Mouse (Mus musculus) cortical plate, adult 2 months (tissue): ENCODE results near the gene Ssb. TPM values are rescaled to one million over a fixed set of nuclear protein-coding genes. Genes with fewer than 3 reads are reported as not detected.
"Not testable (repeated sequence)": the region's sequence is repeated elsewhere in the genome, so short reads cannot be mapped to it uniquely, and the experiment has no call there.

Source experiments
- H3K27ac ChIP-seq: fragments of 200-500 bp; 2 replicates; pipeline ENCODE4 v1.5.1; 2012; ENCODE audit warnings: low read length, control low read depth, inconsistent platforms; ENCODE audit not compliant: insufficient read depth
- H3K4me1 ChIP-seq: fragments of 200-500 bp; 2 replicates; pipeline ENCODE4 v1.6.1; 2011; ENCODE audit warnings: low read length; ENCODE audit not compliant: control insufficient read depth, insufficient read depth
- H3K4me3 ChIP-seq: fragments of 200-500 bp; 2 replicates; pipeline ENCODE4 v1.5.1; 2011; ENCODE audit warnings: mild to moderate bottlenecking, low read length, control low read depth; ENCODE audit not compliant: insufficient read depth
- CTCF ChIP-seq: fragments of 200-500 bp; IDR thresholded peaks from 2 replicates; pipeline ENCODE4 v1.5.1; 2011; ENCODE audit warnings: mild to moderate bottlenecking, control low read depth, low read length; ENCODE audit not compliant: insufficient read depth; ENCODE audit errors: extremely low read depth
- POLR2A ChIP-seq: fragments of 200-500 bp; IDR thresholded peaks from 2 replicates; pipeline ENCODE4 v1.6.1; 2011; ENCODE audit warnings: mild to moderate bottlenecking, low read length, control low read depth; ENCODE audit not compliant: insufficient read depth; ENCODE audit errors: extremely low read depth
- polyA plus RNA-seq: library from polyadenylated mRNA; depleted of rRNA; stranded (reverse); fragments of >200 nt; gene quantifications from 2 replicates; pipeline ENCODE4 v1.2.3, GENCODE M21; 2012; rRNA removed

The Ssb gene
- polyA plus RNA-seq, 1 experiment, result 80.3 TPM

GRCm38 (mm10) chr2:69895502-69896223 lies 34.3 kb downstream of the Ssb start:
- Histone ChIP-seq H3K27ac (no peak overlapping the region), H3K4me1 (no peaks in the 10 kb centered on the region; the same call in 1 of the 2 replicates), H3K4me3 (no peak overlapping the region)
- TF ChIP-seq POLR2A (no peak), CTCF (no peak)

DNA sequence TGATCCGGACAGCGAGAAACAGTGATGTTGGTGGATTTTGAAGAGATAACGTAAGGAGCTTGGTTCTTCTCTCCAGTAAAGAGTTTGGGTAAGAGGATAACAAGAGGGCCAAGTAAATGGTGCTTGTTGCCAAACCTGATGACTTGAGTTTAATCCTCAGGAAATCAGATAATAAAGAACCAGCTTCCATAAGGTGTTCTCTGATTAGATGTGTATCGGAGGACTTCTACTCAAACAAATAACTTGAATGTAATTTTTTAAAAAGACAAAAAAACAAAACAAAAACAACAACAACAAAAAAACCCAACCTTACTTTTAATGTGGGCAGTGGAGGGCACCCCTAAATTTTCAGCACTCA lies 34.8 kb downstream of the Ssb start:
- TF ChIP-seq POLR2A (no peak), CTCF (no peak)
- no peaks in the 10 kb centered on the region; the same call in 1 of the 2 replicates for H3K4me1 ChIP-seq
- H3K4me3 ChIP-seq, result no peak overlapping the region
- H3K27ac ChIP-seq, result no peak overlapping the region

DNA sequence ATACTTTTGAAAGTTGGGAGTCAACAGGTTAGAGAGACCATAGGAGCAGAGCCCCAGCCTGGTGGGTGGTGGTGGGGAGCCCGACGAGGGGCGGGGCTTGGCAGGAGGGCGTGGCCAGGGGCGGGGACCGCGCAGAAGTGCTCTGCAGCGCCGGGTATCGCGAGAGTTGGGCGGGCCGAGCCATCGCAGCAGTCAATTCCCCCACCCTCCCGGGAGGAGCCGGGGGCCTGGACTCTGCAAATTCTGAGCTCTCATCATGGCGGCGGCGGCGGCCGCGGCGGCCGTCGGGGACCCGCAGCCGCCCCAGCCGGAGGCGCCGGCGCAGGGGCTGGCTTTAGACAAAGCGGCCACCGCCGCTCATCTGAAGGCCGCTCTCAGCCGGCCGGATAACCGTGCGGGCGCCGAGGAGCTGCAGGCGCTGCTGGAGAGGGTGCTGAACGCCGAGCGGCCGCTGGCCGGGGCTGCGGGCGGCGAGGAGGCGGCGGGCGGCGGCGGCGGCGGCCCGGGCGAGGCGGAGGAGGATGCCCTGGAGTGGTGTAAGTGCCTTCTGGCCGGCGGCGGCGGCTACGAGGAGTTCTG lies 35.8 kb downstream of the Ssb start, which contains the start of gene Ubr3:
TSS of gene Ubr3 (plus strand) at position 208 of the 579 bp plus-strand sequence.
- Histone ChIP-seq H3K4me3 (peak within 1 kb of the TSS; percentile 97), H3K27ac (peak within 1 kb of the TSS; percentile 94), H3K4me1 (no peaks in the 10 kb centered on the region; the same call in 1 of the 2 replicates)
- TF ChIP-seq POLR2A (peak; percentile 71; the same call in 1 of the 2 replicates), CTCF (no peak)

- Histone ChIP-seq H3K27ac (peak overlapping the region; percentile 94), H3K4me3 (peak overlapping the region; percentile 97), H3K4me1 (no peaks in the 10 kb centered on the region; the same call in 1 of the 2 replicates)
- TF ChIP-seq CTCF (no peak), POLR2A (peak; percentile 28; the same call in 1 of the 2 replicates)
These were observed 36.5 kb downstream of the Ssb start for GRCm38 (mm10) chr2:69897618-69898575.

DNA sequence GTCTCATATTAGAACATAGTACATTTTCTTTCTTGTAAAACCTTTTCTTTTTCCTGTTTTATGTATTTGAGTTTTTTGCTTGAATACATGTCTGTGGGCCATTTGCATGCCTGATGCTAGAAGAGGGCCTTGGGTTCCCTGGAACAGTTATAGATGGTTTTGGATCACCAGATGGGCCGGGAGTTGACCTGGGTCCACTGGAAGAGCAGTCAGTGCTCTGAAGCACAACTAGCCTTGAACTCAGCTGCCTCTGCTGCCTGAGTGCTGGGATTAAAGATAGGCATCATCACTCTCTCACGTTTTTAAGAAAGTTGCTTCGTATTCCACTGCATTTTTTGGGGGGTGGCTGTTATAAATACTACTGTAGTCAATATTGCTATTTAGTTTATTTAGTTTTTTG lies 42.2 kb downstream of the Ssb start:
- no peaks in the 10 kb centered on the region; the same call in 1 of the 2 replicates for H3K4me1 ChIP-seq

DNA sequence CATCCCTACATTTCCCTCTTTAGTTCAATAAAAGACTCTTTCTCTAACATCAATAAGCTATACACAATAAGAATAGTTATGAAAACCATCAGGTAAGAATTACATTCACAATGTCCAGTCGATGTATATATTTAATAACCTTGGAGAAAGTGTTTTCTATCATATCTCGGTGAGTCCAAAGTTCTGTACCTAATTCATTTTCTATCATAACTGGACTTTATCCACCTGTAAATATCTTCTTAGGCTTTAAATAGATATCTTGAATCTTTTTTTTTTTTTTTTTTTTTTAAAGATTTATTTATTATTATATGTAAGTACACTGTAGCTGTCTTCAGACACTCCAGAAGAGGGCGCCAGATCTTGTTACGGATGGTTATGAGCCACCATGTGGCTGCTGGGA lies 46.0 kb downstream of the Ssb start:
- not testable (repeated sequence) for H3K4me1 ChIP-seq, H3K27ac ChIP-seq, H3K4me3 ChIP-seq

More for the DNA sequence above, 42.2 kb downstream of the Ssb start:
- Histone ChIP-seq H3K27ac (no peak overlapping the region), H3K4me3 (no peak overlapping the region)
- no peak for TF ChIP-seq POLR2A
- no peak for TF ChIP-seq CTCF

GRCm38 (mm10) chr2:69912801-69913200 lies 51.4 kb downstream of the Ssb start:
- TF ChIP-seq POLR2A (no peak), CTCF (no peak)
- H3K4me3 ChIP-seq, result no peak overlapping the region
- H3K4me1 ChIP-seq, result no peaks in the 10 kb centered on the region
- H3K27ac ChIP-seq, result no peak overlapping the region

- TF ChIP-seq POLR2A, result no peak
- no peak for TF ChIP-seq CTCF
- Histone ChIP-seq H3K4me3 (no peak overlapping the region), H3K4me1 (no peaks in the 10 kb centered on the region), H3K27ac (no peak overlapping the region)
These were observed 55.9 kb downstream of the Ssb start for GRCm38 (mm10) chr2:69917301-69917700.

Other genes starting within 250 kb of the Ssb start
- 28.1 and 36.4 TPM in 2 replicates for gene Bbs5, start 214.4 kb upstream of the Ssb start, polyA plus RNA-seq
- 0.32 and 0.46 TPM in 2 replicates for gene Klhl41, start 191.4 kb upstream of the Ssb start, polyA plus RNA-seq
- 11.4 and 12.2 TPM in 2 replicates for gene Fastkd1, start 148.0 kb upstream of the Ssb start, polyA plus RNA-seq
- 23.0 and 23.3 TPM in 2 replicates for gene Ppig, start 139.0 kb upstream of the Ssb start, polyA plus RNA-seq
- gene Ccdc173, start 72.0 kb upstream of the Ssb start, polyA plus RNA-seq, result 3.7 TPM in 2 replicates
- gene Phospho2, start 71.9 kb upstream of the Ssb start, polyA plus RNA-seq, result 25.5 and 29.9 TPM in 2 replicates
- 34.7 and 38.1 TPM in 2 replicates for gene Klhl23, start 39.6 kb upstream of the Ssb start, polyA plus RNA-seq
- 12.7 and 13.6 TPM in 2 replicates for gene Mettl5, start 24.1 kb downstream of the Ssb start, polyA plus RNA-seq
- 75.8 and 77.6 TPM in 2 replicates for gene Ubr3, start 35.7 kb downstream of the Ssb start, polyA plus RNA-seq
- gene Myo3b, start 177.6 kb downstream of the Ssb start, polyA plus RNA-seq, result 0.17 and 0.44 TPM in 2 replicates